Mouse (Mus musculus): ENCODE measurements around the gene Gm44579.

DNA sequence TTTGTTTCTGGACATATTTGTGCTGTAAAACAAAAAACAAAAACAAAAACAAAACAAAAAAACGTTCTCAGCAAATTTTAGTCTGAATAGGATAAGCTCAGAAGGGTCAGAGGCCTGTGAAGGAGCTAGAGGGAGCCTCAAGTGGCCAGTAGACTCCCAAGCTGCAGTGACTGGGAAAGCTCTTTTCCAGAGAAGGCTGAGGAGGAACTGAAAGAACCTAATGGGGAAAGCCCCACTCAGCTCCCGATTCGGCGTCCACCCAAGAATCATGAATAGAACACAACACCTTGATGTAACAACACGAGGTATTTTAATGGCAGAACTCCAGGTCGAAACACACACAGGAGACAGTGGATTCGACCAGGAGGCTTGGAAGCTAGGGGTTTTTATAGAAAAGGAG lies 37.0 kb upstream of the Gm44579 start:
- TF ChIP-seq CTCF (IDR thresholded peaks at IDR 0.05) (no peak), EP300 (IDR thresholded peaks at IDR 0.05) (no peak)

All from lung, postnatal 0 days (tissue).